Mouse (Mus musculus) CH12.LX (cell line): ENCODE data around the gene Hist1h2ag. TPM values are rescaled to one million over a fixed set of nuclear protein-coding genes. Genes with fewer than 3 reads are reported as not detected.
A peak's percentile ranks its signal among the peaks of the same experiment; 100 is the strongest.

ENCODE experiments used
- DNase-seq: peaks from one replicate; pipeline ENCODE4 v3.0.0-alpha.2; 2013; ENCODE audit errors: extremely low read depth
- H3K27ac ChIP-seq: 2 replicates; pipeline ENCODE4 v1.5.1; 2012; ENCODE audit warnings: low read depth, mild to moderate bottlenecking, control low read depth, moderate library complexity; ENCODE audit not compliant: insufficient read depth
- H3K27me3 ChIP-seq: replicated peaks from 2 replicates; pipeline ENCODE3; 2012; ENCODE audit warnings: inconsistent platforms
- H3K36me3 ChIP-seq, 2 experiments: replicated peaks in 1 of 2; 2 replicates each; pipeline versions ENCODE3 to v1.6.1; 2012; ENCODE audit warnings: inconsistent platforms in 1 of 2, low read length in 1 of 2, mild to moderate bottlenecking in 1 of 2, mixed read lengths in 1 of 2, moderate library complexity in 1 of 2; ENCODE audit not compliant: control insufficient read depth in 1 of 2, insufficient read depth in 1 of 2
- H3K4me1 ChIP-seq, 2 experiments: 2 replicates each; pipeline ENCODE4 v1.6.1; 2012; ENCODE audit warnings: inconsistent platforms in 1 of 2, moderate library complexity in 1 of 2; ENCODE audit not compliant: insufficient read depth in 2 of 2, control insufficient read depth in 1 of 2
- H3K4me2 ChIP-seq: 2 replicates; pipeline ENCODE4 v1.6.1; 2012; ENCODE audit warnings: low read depth, mild to moderate bottlenecking, control low read depth; ENCODE audit not compliant: poor library complexity, insufficient read depth, severe bottlenecking
- H3K4me3 ChIP-seq, 3 experiments: fragments of 150-350 bp in 1 of 3; sonication (generic) in 1 of 3; replicated peaks in 1 of 3; 2 replicates each; pipeline versions ENCODE3 to v1.5.1; 2011 to 2012; ENCODE audit warnings: low read depth in 2 of 3, low read length in 2 of 3, mild to moderate bottlenecking in 2 of 3, moderate library complexity in 2 of 3, control low read depth in 1 of 3, improper control_type of control experiment in 1 of 3, inconsistent platforms in 1 of 3, mixed read lengths in 1 of 3; ENCODE audit not compliant: poor library complexity in 1 of 3
- H3K79me2 ChIP-seq: replicated peaks from 2 replicates; pipeline ENCODE4 v1.6.1; 2012; ENCODE audit warnings: mild to moderate bottlenecking, moderate library complexity; ENCODE audit not compliant: control insufficient read depth, poor library complexity, insufficient read depth, severe bottlenecking; ENCODE audit errors: extremely low read depth
- H3K9ac ChIP-seq: 2 replicates; pipeline ENCODE4 v1.6.1; 2012; ENCODE audit warnings: low read depth, mild to moderate bottlenecking, control low read depth, moderate library complexity; ENCODE audit not compliant: insufficient read depth
- H3K9me3 ChIP-seq: replicated peaks from 2 replicates; pipeline ENCODE3; 2012; ENCODE audit warnings: low read length, inconsistent platforms, mixed read lengths
- CTCF ChIP-seq, 2 experiments: IDR thresholded peaks in 1 of 2; conservative IDR thresholded peaks in 1 of 2; 2 replicates each; pipeline ENCODE4 v1.5.1; 2011 to 2012; ENCODE audit warnings: low read depth in 2 of 2, low read length in 2 of 2, improper control_type of control experiment in 1 of 2, inconsistent platforms in 1 of 2, mild to moderate bottlenecking in 1 of 2, moderate library complexity in 1 of 2
- E2F4 ChIP-seq: IDR thresholded peaks from 2 replicates; pipeline ENCODE4 v1.6.1; 2011; ENCODE audit warnings: low read depth, low read length, improper control_type of control experiment; ENCODE audit not compliant: insufficient replicate concordance
- ELF1 ChIP-seq: IDR thresholded peaks from 2 replicates; pipeline ENCODE4 v1.6.1; 2014; ENCODE audit warnings: low read depth, mild to moderate bottlenecking, inconsistent platforms, low read length, improper control_type of control experiment
- IRF4 ChIP-seq: IDR thresholded peaks from 2 replicates; pipeline ENCODE4 v1.6.1; 2014; ENCODE audit warnings: low read depth, mild to moderate bottlenecking, inconsistent platforms, low read length, improper control_type of control experiment
- MAFK ChIP-seq: IDR thresholded peaks from 2 replicates; pipeline ENCODE4 v1.6.1; 2011; ENCODE audit warnings: low read length, improper control_type of control experiment; ENCODE audit not compliant: insufficient replicate concordance
- MAX ChIP-seq: IDR thresholded peaks from 2 replicates; pipeline ENCODE4 v1.6.1; 2011; ENCODE audit warnings: low read length, improper control_type of control experiment
- MEF2A ChIP-seq: IDR thresholded peaks from 2 replicates; pipeline ENCODE4 v1.6.1; 2014; ENCODE audit warnings: low read depth, mild to moderate bottlenecking, inconsistent platforms, low read length, improper control_type of control experiment, borderline replicate concordance
- NRF1 ChIP-seq: IDR thresholded peaks from 2 replicates; pipeline ENCODE4 v1.6.1; 2014; ENCODE audit warnings: low read depth, mild to moderate bottlenecking, inconsistent platforms, low read length, improper control_type of control experiment, moderate library complexity
- POLR2A ChIP-seq: IDR thresholded peaks from 2 replicates; pipeline ENCODE4 v1.6.1; 2011; ENCODE audit warnings: low read depth, mild to moderate bottlenecking, improper control_type of control experiment, low read length
- SIN3A ChIP-seq: IDR thresholded peaks from 2 replicates; pipeline ENCODE4 v1.6.1; 2012; ENCODE audit warnings: low read length, improper control_type of control experiment, inconsistent platforms
- TBP ChIP-seq: conservative IDR thresholded peaks from 2 replicates; pipeline ENCODE4 v1.6.1; 2011; ENCODE audit warnings: low read depth, low read length, improper control_type of control experiment
- ZMIZ1 ChIP-seq: IDR thresholded peaks from 2 replicates; pipeline ENCODE4 v1.6.1; 2012; ENCODE audit warnings: low read depth, mild to moderate bottlenecking, inconsistent platforms, low read length, improper control_type of control experiment
- ZNF384 ChIP-seq: IDR thresholded peaks from 2 replicates; pipeline ENCODE4 v1.6.1; 2012; ENCODE audit warnings: low read depth, low read length, improper control_type of control experiment, inconsistent platforms
- dilution Hi-C: fragments of 300-500 bp; cut with MboI; formaldehyde crosslinking; loops from 2 replicates; pipeline ENCODE4 v1.14.3; 2020; ENCODE audit warnings: low sequenced_read_pairs; ENCODE audit not compliant: extremely low pct_unique_long_range_greater_than_20kb, extremely low pct_ligation_motif_present
- in situ Hi-C: fragments of 300-500 bp; cut with MboI; formaldehyde crosslinking; loops from 3 replicates; pipeline ENCODE4 v1.14.3; 2019; ENCODE audit warnings: low sequenced_read_pairs, low pct_ligation_motif_present, low pct_unique_long_range_greater_than_20kb, mixed read lengths
- polyA plus RNA-seq: library from polyadenylated mRNA; unstranded; fragments of >175 nt; gene quantifications from 2 replicates; pipeline ENCODE4 v1.2.1, GENCODE M21; 2012; ENCODE audit warnings: low read depth; ENCODE audit not compliant: insufficient read length
- total RNA-seq, 2 experiments: library from RNA; depleted of rRNA; stranded (reverse); fragments of 300-350 nt in 1 of 2; fragments of >200 nt in 1 of 2; gene quantifications; 2 replicates each; pipeline ENCODE4 v1.2.3; 2012 to 2014

Hist1h2ag gene
- total and polyA plus RNA-seq, 3 experiments, result 7.3 to 576 (median 22.0) TPM

DNA sequence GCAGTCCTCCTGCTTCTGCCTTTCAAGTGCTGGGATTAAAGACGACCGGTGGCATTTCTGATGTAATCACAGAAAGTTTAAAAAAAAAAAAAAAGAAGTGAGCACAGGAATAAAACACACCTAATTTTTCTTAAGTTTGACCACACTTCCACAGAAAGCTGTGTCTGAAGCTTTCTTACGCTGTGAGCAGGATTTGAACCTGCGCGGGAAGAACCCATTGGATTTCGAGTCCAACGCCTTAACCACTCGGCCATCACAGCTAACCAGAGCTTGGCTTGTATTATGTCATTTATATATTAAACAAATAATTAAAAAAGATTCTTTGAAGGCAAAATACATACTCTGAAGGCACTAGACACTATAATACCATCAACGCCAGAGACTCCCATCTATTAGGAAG lies 20.5 kb downstream of the Hist1h2ag start:
- H3K27ac ChIP-seq, result peak overlapping the region; percentile 52; the same call in 1 of the 2 replicates

DNA sequence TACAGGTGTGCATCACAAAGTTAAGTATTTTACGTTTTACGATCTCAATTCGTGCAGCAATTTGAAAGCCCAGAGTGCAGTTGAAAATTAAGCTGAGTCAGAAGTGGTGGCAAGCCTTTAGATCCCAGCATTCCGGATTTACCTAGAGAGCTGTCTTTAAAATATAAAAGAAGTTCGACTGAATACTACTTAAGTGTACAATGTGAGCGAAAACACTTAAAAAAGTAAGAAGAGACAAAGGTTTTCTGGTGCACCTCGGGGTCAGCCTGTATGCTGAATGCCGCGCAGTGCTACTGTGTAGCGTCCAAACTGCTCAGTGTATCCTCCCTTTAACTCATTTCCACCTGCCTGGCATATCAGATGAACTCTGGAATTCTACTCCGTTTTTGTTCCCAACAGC lies 21.2 kb downstream of the Hist1h2ag start:
- TF ChIP-seq SIN3A, result 0 out of 2 replicates have a peak, but pooled peaks have one; percentile 41
- no peak for TF ChIP-seq ZMIZ1
- peak; percentile 70 for TF ChIP-seq MAFK
- in situ Hi-C loops (loop anchor here (5.0 to 25.0 kb wide), 3 partner anchors 44 to 847 kb away; partner anchors contain the start of genes Trim27 and Zkscan3), dilution Hi-C loops (no loop called here)
- peak overlapping the region; percentile 92 for H3K9ac ChIP-seq
- peaks cover 13% of the 10 kb centered on the region for H3K27me3 ChIP-seq
- no peak for DNase-seq
- H3K79me2 ChIP-seq, result no peaks in the 10 kb centered on the region
- no peaks in the 10 kb centered on the region for H3K9me3 ChIP-seq
- peak overlapping the region; percentile 91 for H3K4me2 ChIP-seq
- no peaks in the 10 kb centered on the region for H3K36me3 ChIP-seq
- H3K4me1 ChIP-seq, result peaks cover 0 to under 1% of the 10 kb centered on the region in 2 experiments; a peak in 2 of 4 replicates
- peak overlapping the region; percentile 67 to 72 (median 68) for H3K4me3 ChIP-seq
- H3K27ac ChIP-seq, result peak overlapping the region; percentile 52

More for the DNA sequence above, 20.5 kb downstream of the Hist1h2ag start:
- Histone ChIP-seq H3K79me2 (no peaks in the 10 kb centered on the region), H3K9ac (peak overlapping the region; percentile 92), H3K4me1 (no peaks in the 10 kb centered on the region; a peak in 1 of 4 replicates), H3K36me3 (no peaks in the 10 kb centered on the region), H3K9me3 (no peaks in the 10 kb centered on the region), H3K27me3 (peaks cover 13% of the 10 kb centered on the region), H3K4me3 (peak overlapping the region; percentile 67 to 72 (median 68)), H3K4me2 (peak overlapping the region; percentile 91)
- peak; percentile 96 for DNase-seq
- dilution Hi-C loops (no loop called here), in situ Hi-C loops (loop anchor here (5.0 to 25.0 kb wide), 3 partner anchors 45 to 847 kb away; partner anchors contain the start of genes Trim27 and Zkscan3)
- TF ChIP-seq E2F4 (peak; percentile 81; the same call in 1 of the 2 replicates), ELF1 (peak; percentile 95), MEF2A (no peak), MAFK (peak; percentile 98), ZNF384 (peak; percentile 92), CTCF (conservative IDR thresholded peaks at IDR 0.05 in 1 of 2, IDR thresholded peaks at IDR 0.05 in 1 of 2; ENCODE audit: low read depth in 2 of 2, low read length in 2 of 2) (no peak), ZMIZ1 (no peak), POLR2A (no peak), MAX (no peak), IRF4 (no peak), NRF1 (peak; percentile 34; the same call in 1 of the 2 replicates), TBP (peak; percentile 100)
